Mouse (Mus musculus) forebrain, postnatal 0 days (tissue): ENCODE data around the gene Lce3f. TPM values are rescaled to one million over a fixed set of nuclear protein-coding genes. Genes with fewer than 3 reads are reported as not detected.

Experiments
- ATAC-seq: fragments of 200-750 bp; cut with Nextera tagmentation; 2 replicates; pipeline ENCODE4 v1.8.0; 2017; ENCODE audit warnings: mild to moderate bottlenecking, moderate library complexity
- DNase-seq: peaks from one replicate; pipeline ENCODE4 v3.0.0-alpha.2; 2015
- H3K27ac ChIP-seq: fragments of 300-500 bp; sonication (generic); 2 replicates; pipeline ENCODE4 v1.5.1; 2014; ENCODE audit warnings: low read depth, mild to moderate bottlenecking, antibody characterized with exemption, low read length, moderate library complexity, mixed read lengths
- H3K27me3 ChIP-seq: fragments of 300-500 bp; sonication (generic); 2 replicates; pipeline ENCODE4 v1.6.1; 2014; ENCODE audit warnings: mild to moderate bottlenecking, low read length, mixed read lengths; ENCODE audit not compliant: insufficient read depth
- H3K36me3 ChIP-seq: fragments of 300-500 bp; sonication (generic); 2 replicates; pipeline ENCODE4 v1.6.1; 2014; ENCODE audit warnings: mild to moderate bottlenecking, moderate library complexity; ENCODE audit not compliant: insufficient read depth
- H3K4me1 ChIP-seq: fragments of 300-500 bp; sonication (generic); 2 replicates; pipeline ENCODE4 v1.6.1; 2014; ENCODE audit warnings: antibody characterized with exemption; ENCODE audit not compliant: insufficient read depth
- H3K4me2 ChIP-seq: fragments of 300-500 bp; sonication (generic); 2 replicates; pipeline ENCODE4 v1.6.1; 2014; ENCODE audit warnings: low read depth, mild to moderate bottlenecking, moderate library complexity
- H3K4me3 ChIP-seq: fragments of 300-500 bp; sonication (generic); 2 replicates; pipeline ENCODE4 v1.5.1; 2014; ENCODE audit warnings: low read depth, low read length, mixed read lengths
- H3K9ac ChIP-seq: fragments of 300-500 bp; sonication (generic); 2 replicates; pipeline ENCODE4 v1.6.1; 2014; ENCODE audit warnings: mild to moderate bottlenecking
- H3K9me3 ChIP-seq: fragments of 300-500 bp; sonication (generic); 2 replicates; pipeline ENCODE4 v1.6.1; 2016; ENCODE audit warnings: low read length
- CTCF ChIP-seq: sonication (generic); IDR thresholded peaks from 2 replicates; pipeline ENCODE4 v1.5.1; 2016; ENCODE audit warnings: antibody characterized with exemption, control low read depth, low read depth
- WGBS: fragments of 180-500 bp; shearing (Covaris S2); extraction: QIAGEN DNeasy Blood & Tissue Kit; methylation state at CpG from one replicate; pipeline ENCODE4 v1.1.7; 2014; 5-methylcytosine and 5-hydroxymethylcytosine counted together
- polyA plus RNA-seq: library from polyadenylated mRNA; unstranded; fragments of >200 nt; fragmentation: Nextera tagmentation; extraction: Ambion mirVana; gene quantifications from 2 replicates; pipeline ENCODE4 v1.2.1, GENCODE M21; 2015
- total RNA-seq: library from RNA; depleted of rRNA; stranded (reverse); fragments of >200 nt; gene quantifications from 2 replicates; pipeline ENCODE4 v1.2.3, GENCODE M21; 2014; rRNA removed

Gene Lce3f
- total and polyA plus RNA-seq, 2 experiments from 2014 or later = not detected

GRCm38 (mm10) chr3:93025486-93025885, 33.5 kb downstream of the Lce3f start:
- Histone ChIP-seq H3K27me3 (no peaks in the 10 kb centered on the region), H3K4me2 (no peak overlapping the region), H3K4me3 (no peak overlapping the region), H3K4me1 (no peaks in the 10 kb centered on the region), H3K27ac (no peak overlapping the region), H3K9ac (no peak overlapping the region), H3K9me3 (no peaks in the 10 kb centered on the region), H3K36me3 (no peaks in the 10 kb centered on the region)
- WGBS = 84% methylated on average over 2 of the region's 2 CpGs
- no peak for DNase-seq
- ATAC-seq = no peak
- TF ChIP-seq CTCF = no peak

- 49% methylated on average over 5 of the region's 5 CpGs for WGBS
- Histone ChIP-seq H3K27ac (no peak overlapping the region), H3K9me3 (no peaks in the 10 kb centered on the region), H3K36me3 (no peaks in the 10 kb centered on the region), H3K9ac (no peak overlapping the region), H3K27me3 (no peaks in the 10 kb centered on the region), H3K4me2 (no peak overlapping the region), H3K4me3 (no peak overlapping the region), H3K4me1 (no peaks in the 10 kb centered on the region)
- peak; percentile 95 for ATAC-seq
- TF ChIP-seq CTCF = peak; percentile 88
- DNase-seq = peak; percentile 78
Measured at GRCm38 (mm10) chr3:93031450-93031849, 39.4 kb downstream of the Lce3f start.

Other genes with a start within 250 kb of the Lce3f start
- gene Lce1g, start 239.9 kb upstream of the Lce3f start, total RNA-seq = not detected in 2 replicates
- gene Lce1g, start 239.9 kb upstream of the Lce3f start, polyA plus RNA-seq = not detected in 2 replicates
- gene Lce1h, start 227.2 kb upstream of the Lce3f start, total RNA-seq = not detected in 2 replicates
- not detected in 2 replicates for gene Lce1h, start 227.2 kb upstream of the Lce3f start, polyA plus RNA-seq
- gene Lce1i, start 213.3 kb upstream of the Lce3f start, total RNA-seq = not detected in 2 replicates
- gene Lce1i, start 213.3 kb upstream of the Lce3f start, polyA plus RNA-seq = not detected in 2 replicates
- not detected in 2 replicates for gene Lce1j, start 201.7 kb upstream of the Lce3f start, total RNA-seq
- gene Lce1j, start 201.7 kb upstream of the Lce3f start, polyA plus RNA-seq = not detected in 2 replicates
- not detected in 2 replicates for gene Lce1k, start 184.3 kb upstream of the Lce3f start, total RNA-seq
- gene Lce1k, start 184.3 kb upstream of the Lce3f start, polyA plus RNA-seq = not detected in 2 replicates
- not detected in 2 replicates for gene Kprp, start 165.0 kb upstream of the Lce3f start, total RNA-seq
- gene Kprp, start 165.0 kb upstream of the Lce3f start, polyA plus RNA-seq = not detected in 2 replicates
- gene Lce1l, start 140.9 kb upstream of the Lce3f start, total RNA-seq = not detected in 2 replicates
- not detected in 2 replicates for gene Lce1l, start 140.9 kb upstream of the Lce3f start, polyA plus RNA-seq
- not detected in 2 replicates for gene 2310050C09Rik, start 122.0 kb upstream of the Lce3f start, total RNA-seq
- gene 2310050C09Rik, start 122.0 kb upstream of the Lce3f start, polyA plus RNA-seq = not detected in 2 replicates
- not detected in 2 replicates for gene Lce3a, start 66.0 kb upstream of the Lce3f start, total RNA-seq
- not detected in 2 replicates for gene Lce3a, start 66.0 kb upstream of the Lce3f start, polyA plus RNA-seq
- gene Lce3b, start 59.2 kb upstream of the Lce3f start, total RNA-seq = not detected in 2 replicates
- gene Lce3b, start 59.2 kb upstream of the Lce3f start, polyA plus RNA-seq = not detected in 2 replicates
- not detected in 2 replicates for gene Lce3c, start 47.7 kb upstream of the Lce3f start, total RNA-seq
- gene Lce3c, start 47.7 kb upstream of the Lce3f start, polyA plus RNA-seq = not detected in 2 replicates
- gene Lce3d, start 34.8 kb upstream of the Lce3f start, total RNA-seq = not detected in 2 replicates
- not detected in 2 replicates for gene Lce3d, start 34.8 kb upstream of the Lce3f start, polyA plus RNA-seq
- gene Lce3e, start 25.2 kb upstream of the Lce3f start, total RNA-seq = not detected in 2 replicates
- not detected in 2 replicates for gene Lce3e, start 25.2 kb upstream of the Lce3f start, polyA plus RNA-seq
- gene Crct1, start 23.5 kb downstream of the Lce3f start, total RNA-seq = 0.38 and 0.57 TPM in 2 replicates
- 0.34 and 0.62 TPM in 2 replicates for gene Crct1, start 23.5 kb downstream of the Lce3f start, polyA plus RNA-seq
- not detected in 2 replicates for gene Lce1m, start 26.8 kb downstream of the Lce3f start, total RNA-seq
- not detected in 2 replicates for gene Lce1m, start 26.8 kb downstream of the Lce3f start, polyA plus RNA-seq
- not detected in 2 replicates for gene Gm4858, start 76.6 kb downstream of the Lce3f start, total RNA-seq
- not detected in 2 replicates for gene Gm4858, start 76.6 kb downstream of the Lce3f start, polyA plus RNA-seq
- gene Crnn, start 152.6 kb downstream of the Lce3f start, total RNA-seq = not detected in 2 replicates
- gene Crnn, start 152.6 kb downstream of the Lce3f start, polyA plus RNA-seq = not detected in 2 replicates
- not detected in 2 replicates for gene Flg2, start 205.1 kb downstream of the Lce3f start, total RNA-seq
- not detected in 2 replicates for gene Flg2, start 205.1 kb downstream of the Lce3f start, polyA plus RNA-seq